Mouse (Mus musculus): Measurements from ENCODE around the gene Samd1. TPM values are rescaled to one million over a fixed set of nuclear protein-coding genes. Genes with fewer than 3 reads are reported as not detected.
"Not testable (repeated sequence)": the region's sequence is repeated elsewhere in the genome, so short reads cannot be mapped to it uniquely, and the experiment has no call there.

The Samd1 gene
- polyA plus RNA-seq, 1 experiment = 37.0 TPM

DNA sequence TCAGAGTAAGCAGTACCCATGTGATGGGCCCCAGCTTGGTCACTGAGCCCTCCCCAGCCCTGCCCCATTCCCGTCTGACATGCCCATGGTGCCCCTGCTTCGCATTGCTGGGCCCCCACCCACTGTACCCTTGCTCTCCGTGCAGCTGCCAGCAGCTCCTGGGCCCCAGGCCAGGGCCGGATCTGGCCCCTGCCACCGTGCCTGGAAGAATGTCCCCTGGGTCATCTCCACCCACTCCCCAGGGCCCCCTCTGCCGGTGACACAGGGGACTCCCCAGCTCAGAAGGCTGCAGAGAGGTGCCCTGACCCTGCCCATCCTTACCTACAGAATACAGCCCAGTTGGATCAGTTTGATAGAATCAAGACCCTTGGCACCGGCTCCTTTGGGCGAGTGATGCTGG, 16.6 kb upstream of the Samd1 start:
- TF ChIP-seq POLR2A (IDR thresholded peaks at IDR 0.05; ENCODE audit: borderline replicate concordance, extremely low read depth, low read depth, low read length) = no peak
- no peak for DNase-seq
- H3K4me3 ChIP-seq (replicated peaks; ENCODE audit: extremely low read depth, low read depth, low read length) = no peak overlapping the region
- 72% methylated on average over 8 of the region's 8 CpGs for WGBS
- H3K4me1 ChIP-seq (ENCODE audit: control insufficient read depth, insufficient read depth, low read length) = peaks cover 11% of the 10 kb centered on the region

DNA sequence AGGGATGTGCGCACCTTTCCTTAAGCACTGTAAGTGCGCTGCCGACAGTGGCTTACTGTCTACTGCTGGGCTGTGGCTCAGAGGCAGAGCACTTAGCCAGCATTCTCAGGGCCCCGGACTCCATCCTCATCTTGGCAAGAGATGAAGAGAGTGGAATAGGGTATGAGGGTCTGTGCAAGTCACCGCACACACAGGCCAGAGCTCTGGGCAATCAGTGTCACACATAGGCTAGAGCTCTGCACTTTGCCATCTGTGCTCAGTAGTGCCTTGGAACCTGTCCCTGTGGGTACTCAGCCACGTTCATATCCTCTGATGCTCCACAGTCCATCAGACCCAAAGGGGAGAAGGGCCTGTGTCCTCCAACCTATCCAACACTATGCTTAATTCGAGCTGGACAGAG, 15.9 kb upstream of the Samd1 start:
- Histone ChIP-seq H3K4me1 (ENCODE audit: control insufficient read depth, insufficient read depth, low read length) (peaks cover 11% of the 10 kb centered on the region), H3K4me3 (replicated peaks; ENCODE audit: extremely low read depth, low read depth, low read length) (no peak overlapping the region)
- TF ChIP-seq POLR2A (IDR thresholded peaks at IDR 0.05; ENCODE audit: borderline replicate concordance, extremely low read depth, low read depth, low read length) = no peak
- TF ChIP-seq CTCF (IDR thresholded peaks at IDR 0.05; ENCODE audit: insufficient read depth, low read length) = no peak

GRCm38 (mm10) chr8:83982449-83982848, 15.0 kb upstream of the Samd1 start:
- H3K4me3 ChIP-seq (replicated peaks; ENCODE audit: extremely low read depth, low read depth, low read length) = no peak overlapping the region
- 76% methylated on average over 4 of the region's 4 CpGs for WGBS
- H3K4me1 ChIP-seq (ENCODE audit: control insufficient read depth, insufficient read depth, low read length) = peaks cover 4% of the 10 kb centered on the region
- TF ChIP-seq CTCF (IDR thresholded peaks at IDR 0.05; ENCODE audit: insufficient read depth, low read length) (no peak), POLR2A (IDR thresholded peaks at IDR 0.05; ENCODE audit: borderline replicate concordance, extremely low read depth, low read depth, low read length) (no peak)
- DNase-seq = no peak

More for the DNA sequence above, 15.9 kb upstream of the Samd1 start:
- 94% methylated on average over 7 of the region's 7 CpGs for WGBS
- no peak for DNase-seq

DNA sequence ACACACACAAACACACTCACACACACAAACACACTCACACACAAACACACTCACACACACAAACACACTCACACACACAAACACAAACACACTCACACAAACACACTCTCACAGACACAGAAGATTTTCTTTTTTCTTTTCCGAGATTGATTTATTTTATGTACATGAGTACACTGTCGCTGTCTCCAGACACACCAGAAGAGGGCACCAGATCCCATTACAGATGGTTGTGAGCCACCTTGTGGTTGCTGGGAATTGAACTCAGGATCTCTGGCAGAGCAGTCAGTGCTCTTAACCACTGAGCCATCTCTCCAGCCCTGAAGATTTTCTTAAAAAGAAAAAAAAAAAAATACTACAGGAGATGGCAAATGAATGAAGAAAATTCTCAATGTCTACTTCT, 14.2 kb upstream of the Samd1 start:
- not testable (repeated sequence) for H3K4me3 ChIP-seq (replicated peaks; ENCODE audit: extremely low read depth, low read depth, low read length); DNase-seq; H3K4me1 ChIP-seq (ENCODE audit: control insufficient read depth, insufficient read depth, low read length)
- WGBS = 96% methylated on average over 2 of the region's 2 CpGs

GRCm38 (mm10) chr8:83989243-83989642, 8.2 kb upstream of the Samd1 start:
- DNase-seq = no peak
- 81% methylated on average over 7 of the region's 7 CpGs for WGBS
- no peak for TF ChIP-seq POLR2A (IDR thresholded peaks at IDR 0.05; ENCODE audit: borderline replicate concordance, extremely low read depth, low read depth, low read length)
- no peak for TF ChIP-seq CTCF (IDR thresholded peaks at IDR 0.05; ENCODE audit: insufficient read depth, low read length)
- Histone ChIP-seq H3K4me3 (replicated peaks; ENCODE audit: extremely low read depth, low read depth, low read length) (no peak overlapping the region), H3K4me1 (ENCODE audit: control insufficient read depth, insufficient read depth, low read length) (no peaks in the 10 kb centered on the region)

DNA sequence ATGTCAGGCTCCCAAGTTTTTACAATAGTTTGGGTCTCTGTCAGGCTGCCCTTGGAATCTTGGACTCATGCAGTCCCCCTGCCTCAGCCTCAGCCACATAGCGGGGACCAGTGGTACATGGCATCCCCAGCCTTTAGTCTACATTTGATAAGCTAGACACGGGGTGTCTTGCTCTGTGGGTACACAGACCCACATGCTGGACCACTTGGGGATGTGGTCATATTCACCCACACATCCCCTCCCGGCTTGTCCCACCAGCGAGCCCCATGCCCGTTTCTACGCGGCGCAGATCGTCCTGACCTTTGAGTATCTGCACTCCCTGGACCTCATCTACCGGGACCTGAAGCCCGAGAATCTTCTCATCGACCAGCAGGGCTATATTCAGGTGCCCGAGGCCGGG, 7.3 kb upstream of the Samd1 start:
- no peak for TF ChIP-seq POLR2A (IDR thresholded peaks at IDR 0.05; ENCODE audit: borderline replicate concordance, extremely low read depth, low read depth, low read length)
- no peak for TF ChIP-seq CTCF (IDR thresholded peaks at IDR 0.05; ENCODE audit: insufficient read depth, low read length)
- no peaks in the 10 kb centered on the region for H3K4me1 ChIP-seq (ENCODE audit: control insufficient read depth, insufficient read depth, low read length)
- 94% methylated on average over 14 of the region's 14 CpGs for WGBS

GRCm38 (mm10) chr8:83992488-83992887, 5.0 kb upstream of the Samd1 start:
- no peak for DNase-seq
- H3K4me3 ChIP-seq (replicated peaks; ENCODE audit: extremely low read depth, low read depth, low read length) = no peak overlapping the region
- TF ChIP-seq POLR2A (IDR thresholded peaks at IDR 0.05; ENCODE audit: borderline replicate concordance, extremely low read depth, low read depth, low read length) = no peak
- TF ChIP-seq CTCF (IDR thresholded peaks at IDR 0.05; ENCODE audit: insufficient read depth, low read length) = no peak
- H3K4me1 ChIP-seq (ENCODE audit: control insufficient read depth, insufficient read depth, low read length) = no peaks in the 10 kb centered on the region
- 90% methylated on average over 2 of the region's 2 CpGs for WGBS

More for the DNA sequence above, 7.3 kb upstream of the Samd1 start:
- H3K4me3 ChIP-seq (replicated peaks; ENCODE audit: extremely low read depth, low read depth, low read length) = no peak overlapping the region
- no peak for DNase-seq

DNA sequence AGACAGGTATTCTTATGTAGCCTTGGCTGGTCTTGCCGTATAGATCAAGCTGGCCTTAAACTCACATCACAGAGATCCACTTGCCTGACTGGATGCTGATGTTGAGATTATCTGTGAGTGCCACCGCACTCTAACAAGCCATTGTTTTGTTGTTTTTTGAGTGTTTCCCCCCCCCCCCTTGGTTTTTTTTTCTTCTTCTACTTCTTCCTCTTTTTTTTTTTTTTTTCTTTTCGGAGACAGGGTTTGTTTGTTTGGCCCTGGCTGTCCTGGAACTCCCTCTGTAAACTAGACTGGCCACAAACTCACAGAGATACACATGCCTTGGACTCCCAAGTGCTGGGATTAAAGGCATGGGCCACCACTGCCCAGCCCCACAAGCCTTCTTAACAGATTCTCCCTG, 3.4 kb upstream of the Samd1 start:
- TF ChIP-seq POLR2A (IDR thresholded peaks at IDR 0.05; ENCODE audit: borderline replicate concordance, extremely low read depth, low read depth, low read length) = no peak
- no peak for TF ChIP-seq CTCF (IDR thresholded peaks at IDR 0.05; ENCODE audit: insufficient read depth, low read length)
- Histone ChIP-seq H3K4me3 (replicated peaks; ENCODE audit: extremely low read depth, low read depth, low read length) (no peak overlapping the region), H3K4me1 (ENCODE audit: control insufficient read depth, insufficient read depth, low read length) (peaks cover 4% of the 10 kb centered on the region; the same call in 1 of the 2 replicates)
- DNase-seq = no peak
- 49% methylated on average over 3 of the region's 3 CpGs for WGBS

DNA sequence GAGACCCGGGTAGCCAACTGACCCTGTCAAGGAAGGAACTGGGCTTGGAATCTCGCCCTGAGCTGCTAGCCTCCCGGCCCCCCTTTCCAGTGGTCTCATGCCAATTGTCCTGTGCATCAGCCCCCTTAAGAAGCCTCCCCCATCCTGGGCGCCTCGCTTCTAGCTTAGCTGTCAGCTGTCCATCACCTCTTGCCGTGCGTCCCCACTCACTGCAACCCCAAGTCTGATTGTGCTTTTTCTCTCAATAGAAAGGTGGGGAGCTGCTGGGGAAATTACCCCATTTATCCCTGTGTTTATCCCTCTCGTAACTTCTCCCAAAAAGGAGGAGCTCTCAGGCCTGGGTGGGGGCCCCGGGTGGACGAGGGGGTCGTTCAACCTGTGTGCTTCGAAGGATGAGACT, 1.5 kb upstream of the Samd1 start:
- 30% methylated on average over 12 of the region's 12 CpGs for WGBS
- no peak for DNase-seq
- Histone ChIP-seq H3K4me1 (ENCODE audit: control insufficient read depth, insufficient read depth, low read length) (peaks cover 6% of the 10 kb centered on the region; the same call in 1 of the 2 replicates), H3K4me3 (replicated peaks; ENCODE audit: extremely low read depth, low read depth, low read length) (no peak overlapping the region)
- TF ChIP-seq POLR2A (IDR thresholded peaks at IDR 0.05; ENCODE audit: borderline replicate concordance, extremely low read depth, low read depth, low read length) = no peak
- no peak for TF ChIP-seq CTCF (IDR thresholded peaks at IDR 0.05; ENCODE audit: insufficient read depth, low read length)

DNA sequence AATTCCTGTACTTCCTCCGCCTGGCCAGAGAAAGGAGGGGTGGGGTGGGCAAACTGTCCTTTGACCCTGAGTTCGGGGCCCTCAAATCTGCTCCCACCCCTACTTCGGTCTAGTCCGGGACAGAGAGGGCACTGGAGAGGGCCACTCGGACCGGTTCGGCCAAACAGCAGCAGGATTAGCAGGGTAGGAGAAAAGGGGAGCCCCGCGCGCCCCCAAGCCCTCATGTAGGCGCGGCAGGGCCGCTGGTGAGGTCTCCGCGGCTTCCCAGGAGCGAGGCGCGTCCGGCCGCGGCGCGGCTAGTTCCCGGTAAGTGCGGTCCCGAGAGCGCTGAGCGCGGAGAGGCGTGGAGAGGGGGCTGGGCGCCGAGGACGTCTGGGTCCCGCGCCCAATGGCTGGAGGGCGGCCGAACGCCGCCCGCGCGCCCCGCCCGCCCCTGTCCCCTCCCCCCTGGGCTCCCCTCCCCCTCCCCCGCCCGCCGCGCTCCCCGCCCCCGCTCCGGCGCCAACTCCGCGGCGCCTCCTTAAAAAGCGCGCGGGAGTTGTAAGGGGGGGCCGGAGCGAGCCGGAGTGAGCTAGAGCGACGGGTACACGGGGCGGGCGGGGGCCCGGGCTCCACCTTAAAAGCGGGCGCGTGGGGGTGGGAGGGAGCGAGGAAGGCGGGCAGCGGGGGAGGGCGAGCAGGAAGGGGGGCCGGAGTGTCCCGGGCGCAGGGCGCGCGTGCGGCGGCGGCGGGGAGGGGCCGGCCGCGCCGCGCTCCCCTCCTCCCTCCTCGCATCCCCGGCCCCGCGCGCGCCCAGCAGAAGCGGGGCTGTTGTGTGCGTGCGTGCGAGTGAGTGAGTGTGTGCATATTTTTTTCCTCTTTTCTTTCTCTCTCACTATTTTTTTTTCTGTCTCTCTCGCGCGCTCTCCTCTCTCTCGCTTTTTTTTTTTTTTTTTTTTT, 636 bp upstream of the Samd1 start:
- peaks cover 6% of the 10 kb centered on the region; the same call in 1 of the 2 replicates for H3K4me1 ChIP-seq (ENCODE audit: control insufficient read depth, insufficient read depth, low read length)
- DNase-seq = peak; percentile 89

More for the DNA sequence above, 636 bp upstream of the Samd1 start:
- peak overlapping the region; percentile 88 for H3K4me3 ChIP-seq (replicated peaks; ENCODE audit: extremely low read depth, low read depth, low read length)
- TF ChIP-seq POLR2A (IDR thresholded peaks at IDR 0.05; ENCODE audit: borderline replicate concordance, extremely low read depth, low read depth, low read length) (peak; percentile 73; the same call in 1 of the 2 replicates), CTCF (IDR thresholded peaks at IDR 0.05; ENCODE audit: insufficient read depth, low read length) (no peak)
- under 1% methylated on average over 78 of the region's 103 CpGs for WGBS

Measured in lung, adult 2 months (tissue).